Comparison of ENCODE assay signal across 9 mouse cellular contexts in the genomic region with DNA sequence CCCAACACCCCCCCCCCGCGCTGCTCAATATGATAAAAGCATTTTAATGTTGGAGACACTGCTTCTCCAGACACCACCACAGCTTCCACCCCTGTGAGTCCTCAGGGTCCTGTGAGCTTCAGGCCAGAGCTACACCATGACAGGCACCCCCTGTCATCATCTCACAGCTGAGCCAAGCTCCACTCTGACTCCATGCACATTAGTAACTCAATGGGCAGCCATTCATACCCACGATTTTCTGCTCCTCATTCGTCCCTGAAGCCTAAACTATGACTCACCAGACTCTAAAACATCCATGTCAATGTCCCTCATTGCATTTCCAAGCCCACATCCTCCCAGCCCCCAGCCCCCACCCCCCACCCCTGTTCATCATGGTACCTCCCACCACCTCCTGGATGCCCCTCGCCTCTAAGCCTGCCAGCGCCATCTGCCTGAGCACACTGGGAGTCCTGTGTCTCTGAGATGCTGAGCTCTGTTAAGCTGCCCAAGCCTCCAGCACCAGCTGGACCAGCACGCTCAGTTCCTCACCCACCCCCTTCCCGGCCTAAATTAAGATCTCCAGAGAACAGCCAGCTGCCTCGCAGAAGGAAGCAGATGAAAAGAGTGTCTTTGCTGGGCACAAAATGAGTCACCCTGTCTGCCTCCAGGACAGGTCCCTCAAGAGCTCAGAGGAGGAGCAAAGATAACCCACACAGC. TPM values are rescaled to one million over a fixed set of nuclear protein-coding genes. Genes with fewer than 3 reads are reported as not detected.
DNase-seq lines count a peak whose midpoint lies in the region; ATAC-seq and TF ChIP-seq lines count a peak whose summit lies in the region.
"Had no signal": no experiment of that assay in that cellular context is flagged by ENCODE, and none has a peak within 500 bp of the region (broad histone marks: within the 10 kb centered on the region; RNA-seq: fewer than 3 reads in every experiment).

No protein-coding gene starts in this region.

- WGBS in embryonic facial prominence, embryonic 10.5 days: 39% methylated on average over 9 of the region's 9 CpGs
- WGBS in hindbrain, embryonic 15.5 days: 18% methylated on average over 9 of the region's 9 CpGs
- WGBS in midbrain, embryonic 11.5 days: 26% methylated on average over 9 of the region's 9 CpGs
- WGBS in stomach, postnatal 0 days: 46% methylated on average over 9 of the region's 9 CpGs

- H3K4me3 ChIP-seq in embryonic facial prominence, embryonic 10.5 days: no peak overlapping the region
- H3K4me3 ChIP-seq in hindbrain, embryonic 15.5 days: no peak overlapping the region
- H3K4me3 ChIP-seq in midbrain, embryonic 11.5 days (ENCODE audit: low read depth, low read length): no peak overlapping the region
- H3K4me3 ChIP-seq in stomach, postnatal 0 days (ENCODE audit: low read depth, low read length): no peak overlapping the region
- H3K4me3 ChIP-seq in gastrocnemius, adult 2 months: no peak overlapping the region
- H3K4me3 ChIP-seq: limb, embryonic 15.5 days had no signal

- no peak overlapping the region for H3K9ac ChIP-seq in hindbrain, embryonic 15.5 days
- H3K9ac ChIP-seq in midbrain, embryonic 11.5 days (ENCODE audit: low read length): no peak overlapping the region
- no peak overlapping the region for H3K9ac ChIP-seq in stomach, postnatal 0 days (ENCODE audit: low read length)
- H3K9ac ChIP-seq: limb, embryonic 15.5 days had no signal

- peak; percentile 39 for DNase-seq in adrenal gland, postnatal 10 days
- no peak for DNase-seq in adrenal gland, adult 18-20 months (ENCODE audit: low spot score in 2 of 2)
- DNase-seq in embryonic facial prominence, embryonic 10.5 days (ENCODE audit: low spot score): no peak
- DNase-seq in midbrain, embryonic 11.5 days (ENCODE audit: low spot score, missing footprints): no peak
- DNase-seq in stomach, postnatal 0 days (ENCODE audit: low spot score): peak; percentile 22
- no peak for DNase-seq in gastrocnemius, adult 2 months
- DNase-seq in urinary bladder, postnatal 25 days (ENCODE audit: low spot score): no peak

- TF ChIP-seq EP300 in stomach, postnatal 0 days (optimal IDR thresholded peaks at IDR 0.05): no peak

- intact Hi-C loops in gastrocnemius, adult 2 months (cut with DNase I): no loop called here

- H3K27me3 ChIP-seq in embryonic facial prominence, embryonic 10.5 days (replicated peaks; ENCODE audit: low read depth, poor library complexity, severe bottlenecking): peaks cover 82% of the 10 kb centered on the region
- H3K27me3 ChIP-seq in hindbrain, embryonic 15.5 days: peaks cover 5% of the 10 kb centered on the region
- H3K27me3 ChIP-seq in midbrain, embryonic 11.5 days (ENCODE audit: control insufficient read depth, insufficient read depth, low read length): peaks cover 13% of the 10 kb centered on the region
- H3K27me3 ChIP-seq in stomach, postnatal 0 days (ENCODE audit: control insufficient read depth, insufficient read depth, low read length): no peaks in the 10 kb centered on the region

- TF ChIP-seq CTCF in stomach, postnatal 0 days (IDR thresholded peaks at IDR 0.05; ENCODE audit: low read depth): peak; percentile 28; the same call in 1 of the 2 replicates
- TF ChIP-seq CTCF in gastrocnemius, adult 2 months (IDR thresholded peaks at IDR 0.05): no peak

- peak; percentile 36; the same call in 1 of the 2 replicates for ATAC-seq in hindbrain, embryonic 15.5 days (ENCODE audit: low FRiP score, low read depth)
- ATAC-seq in midbrain, embryonic 11.5 days (ENCODE audit: low FRiP score): peak; percentile 79
- peak; percentile 52; the same call in 1 of the 2 replicates for ATAC-seq in stomach, postnatal 0 days (ENCODE audit: low FRiP score, low TSS enrichment)

- peaks cover 62% of the 10 kb centered on the region for H3K4me1 ChIP-seq in embryonic facial prominence, embryonic 10.5 days
- H3K4me1 ChIP-seq in hindbrain, embryonic 15.5 days (replicated peaks): peaks cover 66% of the 10 kb centered on the region
- H3K4me1 ChIP-seq in midbrain, embryonic 11.5 days (ENCODE audit: control insufficient read depth, insufficient read depth, low read length): peaks cover 61% of the 10 kb centered on the region
- H3K4me1 ChIP-seq in stomach, postnatal 0 days (replicated peaks; ENCODE audit: control insufficient read depth, insufficient read depth): no peaks in the 10 kb centered on the region

- H3K36me3 ChIP-seq in embryonic facial prominence, embryonic 10.5 days (replicated peaks): no peaks in the 10 kb centered on the region
- H3K36me3 ChIP-seq in hindbrain, embryonic 15.5 days: no peaks in the 10 kb centered on the region
- no peaks in the 10 kb centered on the region for H3K36me3 ChIP-seq in midbrain, embryonic 11.5 days (ENCODE audit: control insufficient read depth, insufficient read depth, low read length)
- H3K36me3 ChIP-seq in stomach, postnatal 0 days (ENCODE audit: control insufficient read depth, insufficient read depth, low read length): no peaks in the 10 kb centered on the region
- H3K36me3 ChIP-seq: limb, embryonic 15.5 days had no signal

- H3K27ac ChIP-seq in embryonic facial prominence, embryonic 10.5 days (replicated peaks): peak overlapping the region; percentile 63
- peak overlapping the region; percentile 21; the same call in 1 of the 2 replicates for H3K27ac ChIP-seq in hindbrain, embryonic 15.5 days (replicated peaks)
- peak overlapping the region; percentile 83 for H3K27ac ChIP-seq in midbrain, embryonic 11.5 days (ENCODE audit: low read depth, low read length)
- no peak overlapping the region for H3K27ac ChIP-seq in stomach, postnatal 0 days (replicated peaks)
- no peak overlapping the region for H3K27ac ChIP-seq in gastrocnemius, adult 2 months
- H3K27ac ChIP-seq: limb, embryonic 15.5 days had no signal

- H3K9me3 ChIP-seq in embryonic facial prominence, embryonic 10.5 days: no peaks in the 10 kb centered on the region
- H3K9me3 ChIP-seq in hindbrain, embryonic 15.5 days: no peaks in the 10 kb centered on the region
- no peaks in the 10 kb centered on the region; the same call in 1 of the 2 replicates for H3K9me3 ChIP-seq in midbrain, embryonic 11.5 days (ENCODE audit: control insufficient read depth, low read length)
- H3K9me3 ChIP-seq in stomach, postnatal 0 days (ENCODE audit: control insufficient read depth, low read length): no peaks in the 10 kb centered on the region
- H3K9me3 ChIP-seq: limb, embryonic 15.5 days had no signal

- no peak overlapping the region for H3K4me2 ChIP-seq in hindbrain, embryonic 15.5 days
- H3K4me2 ChIP-seq in midbrain, embryonic 11.5 days: peak overlapping the region; percentile 4; the same call in 1 of the 2 replicates
- no peak overlapping the region for H3K4me2 ChIP-seq in stomach, postnatal 0 days (replicated peaks; ENCODE audit: low read depth)
- H3K4me2 ChIP-seq: limb, embryonic 15.5 days had no signal

RNA-seq across cellular contexts. Expression of a gene that starts 46.2 kb away (rescaled TPM):
- total RNA-seq in adrenal gland, postnatal 10 days (2021): 1 to 10 TPM; 3.8 to 5.7 TPM
- 1 to 10 TPM; 3.5 to 8.0 TPM for total RNA-seq in adrenal gland, adult 18-20 months (2021)
- 2.3 and 3.9 TPM in 2 replicates for polyA plus RNA-seq in embryonic facial prominence, embryonic 10.5 days (2016; fragmentation: Nextera tagmentation; extraction: Ambion mirVana)
- polyA plus RNA-seq in hindbrain, embryonic 15.5 days (2015; fragmentation: Nextera tagmentation; extraction: Ambion mirVana): 23.5 and 25.7 TPM in 2 replicates
- 8.8 and 10.2 TPM in 2 replicates for polyA plus RNA-seq in midbrain, embryonic 11.5 days (2014; fragmentation: Nextera tagmentation; extraction: Ambion mirVana)
- polyA plus RNA-seq in stomach, postnatal 0 days (2015; fragmentation: Nextera tagmentation; extraction: Ambion mirVana): 0.25 and 0.28 TPM in 2 replicates
- under 1 TPM; 0.28 to 0.81 TPM for total RNA-seq in gastrocnemius, adult 2 months (2021)

Comparison
In these comparisons a context has a peak if more than half of its experiments do, and no peak if none do; other contexts are left out.
1. DNase-seq: peak in adrenal gland, postnatal 10 days (single experiment) and stomach, postnatal 0 days (single experiment); none in adrenal gland, adult 18-20 months (0 of 2), embryonic facial prominence, embryonic 10.5 days (single experiment), midbrain, embryonic 11.5 days (single experiment), gastrocnemius, adult 2 months (single experiment) and urinary bladder, postnatal 25 days (single experiment).
2. H3K27ac ChIP-seq: peak in embryonic facial prominence, embryonic 10.5 days (single experiment), hindbrain, embryonic 15.5 days (single experiment) and midbrain, embryonic 11.5 days (single experiment); none in stomach, postnatal 0 days (single experiment) and gastrocnemius, adult 2 months (single experiment).
3. Peak in every context shown above with its lines, with median percentiles within 50 percentile points of each other: ATAC-seq.